Mouse (Mus musculus) bone marrow, adult 2 months (tissue): ENCODE measurements around the gene Gabarapl2. TPM values are rescaled to one million over a fixed set of nuclear protein-coding genes. Genes with fewer than 3 reads are reported as not detected.

ENCODE experiments used
- H3K27ac ChIP-seq: fragments of 200-500 bp; 2 replicates; pipeline ENCODE4 v1.5.1; 2012; ENCODE audit warnings: low read depth, mild to moderate bottlenecking, control low read depth, inconsistent platforms, low read length; ENCODE audit not compliant: control insufficient read depth, poor library complexity, insufficient read depth
- H3K4me1 ChIP-seq: fragments of 200-500 bp; 2 replicates; pipeline ENCODE4 v1.6.1; 2011; ENCODE audit warnings: low read length; ENCODE audit not compliant: control insufficient read depth, insufficient read depth
- H3K4me3 ChIP-seq: fragments of 200-500 bp; replicated peaks from 2 replicates; pipeline ENCODE3; 2011; ENCODE audit warnings: mild to moderate bottlenecking, low read depth, low read length, control low read depth; ENCODE audit not compliant: control insufficient read depth
- CTCF ChIP-seq: fragments of 200-500 bp; IDR thresholded peaks from 2 replicates; pipeline ENCODE4 v1.5.1; 2011; ENCODE audit warnings: low read length, control low read depth; ENCODE audit not compliant: control insufficient read depth, insufficient read depth
- POLR2A ChIP-seq: fragments of 200-500 bp; IDR thresholded peaks from 2 replicates; pipeline ENCODE4 v1.6.1; 2011; ENCODE audit warnings: low read depth, mild to moderate bottlenecking, control low read depth, low read length, borderline replicate concordance; ENCODE audit not compliant: control insufficient read depth
- whole genome bisulfite sequencing: fragments of 180-500 bp; shearing (Covaris S2); methylation state at CpG from one replicate; pipeline ENCODE4 v1.1.7; 2018; 5-methylcytosine and 5-hydroxymethylcytosine counted together
- polyA plus RNA-seq: library from polyadenylated mRNA; stranded (reverse); fragments of >200 nt; gene quantifications from 2 replicates; pipeline ENCODE4 v1.2.4, GENCODE M21; 2011; ENCODE audit warnings: low replicate concordance; ENCODE audit not compliant: missing spikeins, insufficient read depth, insufficient read length

Gene Gabarapl2
- 84.5 and 93.5 TPM in 2 replicates for polyA plus RNA-seq

DNA sequence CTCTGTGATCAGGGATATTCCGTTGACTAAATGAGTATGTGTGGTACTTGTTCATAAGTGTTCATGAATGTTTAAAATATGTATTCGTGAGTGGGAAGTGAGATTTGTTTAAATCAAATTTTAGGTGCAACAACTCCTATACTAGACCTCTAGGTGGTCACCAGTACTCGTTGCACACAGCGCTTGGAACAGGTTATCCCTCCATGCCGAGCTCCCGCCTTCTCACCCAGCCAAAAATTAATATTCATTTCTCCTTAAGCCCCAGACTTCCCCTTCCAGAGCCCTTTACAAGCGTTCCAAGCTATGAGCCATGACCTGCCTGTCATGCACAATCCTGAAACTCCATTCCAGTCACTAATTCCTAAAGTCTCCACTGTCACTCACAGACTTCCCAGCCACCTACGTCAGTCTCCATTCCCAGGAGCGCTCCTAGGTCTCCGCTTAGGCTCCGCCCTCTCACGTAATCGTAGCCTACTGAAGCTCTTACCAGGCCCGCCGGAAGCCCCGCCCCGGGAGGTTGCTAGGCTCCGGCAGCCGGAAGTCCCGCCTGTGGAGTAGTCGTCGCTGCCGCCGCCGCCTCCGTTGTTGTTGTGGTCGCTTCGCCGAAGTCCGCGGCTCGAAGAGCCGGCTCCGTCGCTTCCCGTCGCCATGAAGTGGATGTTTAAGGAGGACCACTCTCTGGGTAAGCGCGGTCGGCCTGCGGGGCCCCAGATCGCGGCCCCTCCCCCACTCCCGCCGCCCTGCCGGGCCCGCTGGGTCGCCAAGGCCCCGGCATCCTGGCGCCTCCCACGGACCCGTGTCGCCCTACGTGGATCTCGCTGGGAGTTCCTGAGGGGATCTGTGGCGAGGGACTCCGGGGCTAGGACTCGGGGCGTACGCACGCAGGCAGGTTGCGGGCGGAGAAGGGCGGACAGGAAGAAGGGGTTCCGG, at the start of gene Gabarapl2:
TSS of gene Gabarapl2 (plus strand) at position 533 of the 930 bp plus-strand sequence.
- under 1% methylated on average over 65 of the region's 65 CpGs for WGBS
- TF ChIP-seq POLR2A, result peak; percentile 54; the same call in 1 of the 2 replicates
- no peak for TF ChIP-seq CTCF

DNA sequence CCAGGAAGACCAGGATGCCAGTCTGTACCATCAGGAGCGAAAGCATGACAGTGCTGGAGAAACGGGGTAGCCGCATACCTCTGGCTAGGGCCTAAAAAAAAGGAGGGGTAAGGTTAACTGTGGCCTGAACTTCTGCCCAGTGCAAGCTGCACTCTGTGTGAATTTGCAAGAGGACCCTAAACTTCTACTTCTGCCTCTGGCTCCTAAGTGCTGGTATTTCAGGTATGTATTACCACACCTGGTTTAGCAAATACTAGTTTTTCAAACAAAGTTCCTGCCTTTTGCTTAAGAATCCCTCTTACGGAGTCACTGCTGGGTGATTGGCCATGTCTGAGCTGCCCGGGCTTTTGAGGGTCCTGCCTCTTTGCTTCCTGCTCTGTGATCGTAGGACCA, 49.6 kb upstream of the Gabarapl2 start:
- no peak overlapping the region for H3K4me3 ChIP-seq
- WGBS, result 52% methylated on average over 6 of the region's 6 CpGs
- TF ChIP-seq CTCF, result no peak
- no peak overlapping the region for H3K27ac ChIP-seq
- no peaks in the 10 kb centered on the region for H3K4me1 ChIP-seq

More for the DNA sequence above, at the start of gene Gabarapl2:
- H3K4me1 ChIP-seq, result peaks cover 2% of the 10 kb centered on the region
- peak within 1 kb of the TSS; percentile 97 for H3K4me3 ChIP-seq
- H3K27ac ChIP-seq, result peak within 1 kb of the TSS; percentile 85

DNA sequence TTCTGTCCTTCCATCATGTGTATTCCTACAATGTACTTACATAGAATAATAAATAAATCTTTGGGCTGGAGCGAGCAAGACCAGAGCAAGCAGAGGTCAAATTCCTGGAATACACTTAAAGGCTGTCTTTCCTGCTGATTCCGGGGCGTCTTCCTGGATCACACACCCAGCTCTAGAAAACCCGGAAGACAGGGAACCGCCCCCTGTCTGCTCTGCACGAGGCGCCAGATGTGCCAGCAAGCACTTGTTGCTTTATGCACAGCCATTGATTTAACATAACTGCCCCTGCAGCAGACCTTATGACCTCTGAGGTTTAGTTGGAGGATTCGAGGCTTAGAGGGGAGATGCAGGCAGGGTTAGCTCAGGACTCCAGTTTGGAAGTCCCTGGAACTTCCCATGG, 48.5 kb upstream of the Gabarapl2 start:
- WGBS, result 21% methylated on average over 8 of the region's 8 CpGs
- TF ChIP-seq CTCF, result no peak
- no peak for TF ChIP-seq POLR2A
- Histone ChIP-seq H3K27ac (no peak overlapping the region), H3K4me3 (no peak overlapping the region), H3K4me1 (no peaks in the 10 kb centered on the region)

DNA sequence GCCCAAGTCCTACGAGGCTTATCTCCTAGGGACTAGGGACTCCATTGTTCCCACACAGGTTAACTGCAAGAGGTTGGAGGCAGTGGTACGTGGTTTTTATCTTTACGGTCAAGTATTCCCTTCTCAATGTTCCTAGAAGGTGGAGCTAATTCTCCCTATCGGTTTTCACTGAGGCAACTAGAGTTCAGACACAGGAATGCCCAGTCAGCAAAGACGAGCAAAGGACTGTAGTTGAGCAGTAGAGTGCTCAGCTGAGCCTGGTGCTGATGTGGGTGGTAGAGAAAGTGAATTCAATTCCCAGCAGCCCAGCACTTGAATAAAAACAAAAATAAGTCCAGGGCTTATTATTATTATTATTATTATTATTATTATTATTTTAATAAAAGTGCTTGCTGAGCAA, 47.9 kb upstream of the Gabarapl2 start:
- Histone ChIP-seq H3K4me3 (no peak overlapping the region), H3K4me1 (no peaks in the 10 kb centered on the region), H3K27ac (no peak overlapping the region)
- TF ChIP-seq POLR2A (no peak), CTCF (no peak)
- WGBS, result 43% methylated on average over 5 of the region's 5 CpGs

DNA sequence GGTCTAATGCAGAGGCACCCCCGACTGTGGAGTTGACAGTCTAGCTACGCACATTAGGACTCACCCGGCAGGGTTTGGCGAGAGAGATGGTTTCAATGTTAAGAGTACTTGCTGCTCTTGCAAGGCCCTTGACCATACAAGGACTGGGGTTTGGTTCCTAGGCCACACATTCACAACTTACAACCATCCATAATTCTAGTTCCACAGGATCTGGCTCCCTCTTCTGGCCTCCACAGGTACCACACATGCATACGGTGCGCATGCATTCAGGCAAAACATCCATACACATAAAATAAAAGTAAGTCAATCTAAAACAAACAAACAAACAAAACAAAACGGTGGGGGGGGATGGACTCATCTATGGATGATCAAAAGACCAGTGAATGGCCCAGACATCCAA, 45.5 kb upstream of the Gabarapl2 start:
- Histone ChIP-seq H3K4me3 (no peak overlapping the region), H3K27ac (no peak overlapping the region), H3K4me1 (no peaks in the 10 kb centered on the region)
- TF ChIP-seq CTCF (peak; percentile 55), POLR2A (no peak)
- 86% methylated on average over 7 of the region's 7 CpGs for WGBS

DNA sequence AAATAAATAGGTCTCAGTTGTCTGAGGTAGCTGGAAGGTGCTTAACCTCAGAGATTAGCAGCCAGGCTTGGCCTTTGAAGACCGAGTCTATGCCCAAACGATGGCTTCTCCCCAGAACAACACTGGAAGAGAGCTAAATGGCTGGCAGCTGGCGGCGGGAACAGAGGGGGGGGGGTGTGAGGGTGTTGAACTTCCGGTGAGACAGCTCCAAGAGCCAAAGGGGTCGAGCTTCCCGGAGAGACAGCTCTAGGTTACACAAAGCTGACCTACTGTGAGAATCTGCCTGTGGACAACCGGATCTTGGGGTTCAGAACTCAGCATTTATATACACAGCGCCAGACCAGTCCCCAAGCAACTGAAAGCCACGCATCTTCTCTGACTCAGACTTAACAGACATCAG, 41.9 kb upstream of the Gabarapl2 start:
- Histone ChIP-seq H3K4me1 (no peaks in the 10 kb centered on the region), H3K4me3 (no peak overlapping the region), H3K27ac (no peak overlapping the region)
- TF ChIP-seq CTCF (no peak), POLR2A (no peak)
- WGBS, result 57% methylated on average over 10 of the region's 10 CpGs

DNA sequence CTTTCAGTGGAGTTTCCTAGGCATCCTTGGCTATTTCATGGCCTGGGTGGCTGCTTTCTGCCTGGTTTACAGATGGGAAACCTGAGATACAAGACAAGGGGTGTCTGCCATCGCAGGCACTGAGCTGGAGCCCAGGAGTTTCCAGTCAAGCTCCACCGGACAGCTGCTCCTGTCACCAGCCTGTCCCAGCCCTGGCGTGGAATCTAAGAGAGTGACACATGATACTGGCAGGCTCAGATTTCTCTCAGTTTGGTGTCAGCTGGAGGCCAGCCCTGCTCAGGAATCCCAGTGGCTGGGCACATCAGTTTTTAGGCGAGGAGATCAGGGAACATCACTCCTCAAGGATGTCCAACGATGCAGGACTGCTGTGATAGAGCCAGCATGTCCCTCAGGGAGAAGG, 38.4 kb upstream of the Gabarapl2 start:
- WGBS, result 71% methylated on average over 5 of the region's 5 CpGs
- H3K4me1 ChIP-seq, result no peaks in the 10 kb centered on the region
- no peak overlapping the region for H3K4me3 ChIP-seq
- no peak for TF ChIP-seq POLR2A
- H3K27ac ChIP-seq, result no peak overlapping the region

DNA sequence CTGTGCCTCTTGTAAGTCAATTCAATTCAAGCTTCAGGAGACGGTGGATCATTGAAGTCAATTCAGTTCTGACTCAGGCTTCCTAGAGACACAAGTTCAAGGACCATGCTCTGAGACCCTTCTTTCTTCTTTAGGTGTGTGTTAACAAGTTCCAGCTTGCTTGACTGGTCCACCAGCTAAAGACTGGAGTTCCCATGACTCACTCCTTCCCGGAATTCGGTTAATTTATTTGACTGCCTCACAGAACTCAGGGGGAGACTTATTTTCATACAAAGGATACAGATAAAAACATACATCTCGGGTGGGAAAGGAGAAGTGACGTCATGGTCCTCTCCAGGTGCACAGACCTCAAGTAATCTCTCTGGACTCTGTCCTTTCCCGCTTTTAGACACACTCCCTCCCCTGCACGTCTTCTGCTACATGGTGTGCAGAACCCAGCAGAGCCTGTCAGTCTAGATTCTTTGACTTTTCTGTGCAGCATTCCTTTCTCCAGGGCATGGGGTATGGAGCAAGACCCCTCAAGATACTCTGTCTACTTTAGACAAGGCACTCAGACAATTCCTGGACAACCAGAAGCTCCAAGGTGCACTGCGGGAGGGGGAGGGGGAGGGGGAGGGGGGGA, 34.9 kb upstream of the Gabarapl2 start:
- Histone ChIP-seq H3K4me1 (no peaks in the 10 kb centered on the region), H3K27ac (no peak overlapping the region), H3K4me3 (no peak overlapping the region)
- TF ChIP-seq CTCF (no peak), POLR2A (no peak)
- WGBS, result 36% methylated on average over 8 of the region's 8 CpGs
